Mouse (Mus musculus): ENCODE measurements around the gene Trex1. TPM values are rescaled to one million over a fixed set of nuclear protein-coding genes. Genes with fewer than 3 reads are reported as not detected.
A peak's percentile ranks its signal among the peaks of the same experiment; 100 is the strongest.

The Trex1 gene
- total RNA-seq, 2 experiments from 2014 or later = 14.0 to 15.9 TPM

- no peak for DNase-seq
These were observed 7.7 kb downstream of the Trex1 start for GRCm38 (mm10) chr9:109051651-109052489.

- no peak for DNase-seq
These were observed 8.5 kb downstream of the Trex1 start for GRCm38 (mm10) chr9:109051011-109051501.

GRCm38 (mm10) chr9:109050674-109050997 is 8.9 kb downstream of the Trex1 start:
- DNase-seq = no peak

GRCm38 (mm10) chr9:109049996-109050673 is 9.4 kb downstream of the Trex1 start:
- DNase-seq = no peak

GRCm38 (mm10) chr9:109049316-109049715 is 10.2 kb downstream of the Trex1 start:
- DNase-seq = no peak

- peak; percentile 75 for DNase-seq
These were observed 13.2 kb downstream of the Trex1 start for GRCm38 (mm10) chr9:109046306-109046705.

GRCm38 (mm10) chr9:109041351-109041750 is 18.2 kb downstream of the Trex1 start:
- DNase-seq = no peak

GRCm38 (mm10) chr9:109040906-109041305 is 18.6 kb downstream of the Trex1 start:
- no peak for DNase-seq

- no peak for DNase-seq
These were observed 19.3 kb downstream of the Trex1 start for GRCm38 (mm10) chr9:109040216-109040615.

GRCm38 (mm10) chr9:109039681-109040080 is 19.9 kb downstream of the Trex1 start:
- no peak for DNase-seq

GRCm38 (mm10) chr9:109038901-109039364 is 20.6 kb downstream of the Trex1 start:
- peak; percentile 68 for DNase-seq

GRCm38 (mm10) chr9:109038086-109038895 is 21.2 kb downstream of the Trex1 start, which contains the start of gene Shisa5:
TSS of gene Shisa5 (plus strand) at chr9:109038565.
- DNase-seq = peak; percentile 90

- no peak for DNase-seq
These were observed 27.1 kb downstream of the Trex1 start for GRCm38 (mm10) chr9:109032435-109032834.

GRCm38 (mm10) chr9:109031686-109032085 is 27.8 kb downstream of the Trex1 start:
- DNase-seq = no peak

GRCm38 (mm10) chr9:109031001-109031400 is 28.5 kb downstream of the Trex1 start:
- no peak for DNase-seq

- no peak for DNase-seq
These were observed 29.2 kb downstream of the Trex1 start for GRCm38 (mm10) chr9:109030312-109030711.

- no peak for DNase-seq
These were observed 30.6 kb downstream of the Trex1 start for GRCm38 (mm10) chr9:109028919-109029318.

GRCm38 (mm10) chr9:109028421-109028820 is 31.1 kb downstream of the Trex1 start:
- no peak for DNase-seq

GRCm38 (mm10) chr9:109027521-109027920 is 32.0 kb downstream of the Trex1 start:
- DNase-seq = no peak

- DNase-seq = peak; percentile 57
These were observed 36.5 kb downstream of the Trex1 start for GRCm38 (mm10) chr9:109022866-109023685.

GRCm38 (mm10) chr9:109021428-109021827 is 38.1 kb downstream of the Trex1 start:
- DNase-seq = no peak

Measured in adrenal gland, postnatal 10 days (tissue).